Mouse (Mus musculus) MEL (cell line): ENCODE results near the gene U2af2.

Source experiments
- CHD2 ChIP-seq: IDR thresholded peaks from 2 replicates; pipeline ENCODE4 v1.6.1; 2011; ENCODE audit warnings: low read length, improper control_type of control experiment
- CTCF ChIP-seq, 3 experiments: IDR thresholded peaks in 2 of 3; conservative IDR thresholded peaks in 1 of 3; 2 replicates each; pipeline ENCODE4 v1.5.1; 2011 to 2012; ENCODE audit warnings: low read length in 3 of 3, low read depth in 2 of 3, mild to moderate bottlenecking in 2 of 3, improper control_type of control experiment in 1 of 3, inconsistent platforms in 1 of 3, mixed read lengths in 1 of 3, moderate library complexity in 1 of 3; ENCODE audit not compliant: control insufficient read depth in 1 of 3, insufficient read depth in 1 of 3, poor library complexity in 1 of 3, severe bottlenecking in 1 of 3
- TAL1 ChIP-seq: IDR thresholded peaks from 2 replicates; pipeline ENCODE4 v1.6.1; 2012; ENCODE audit warnings: mild to moderate bottlenecking, inconsistent platforms, low read length, moderate library complexity, mixed read lengths
- USF1 ChIP-seq: IDR thresholded peaks from 2 replicates; pipeline ENCODE4 v1.6.1; 2014; ENCODE audit warnings: low read depth, mild to moderate bottlenecking, inconsistent platforms, low read length, improper control_type of control experiment, moderate library complexity

DNA sequence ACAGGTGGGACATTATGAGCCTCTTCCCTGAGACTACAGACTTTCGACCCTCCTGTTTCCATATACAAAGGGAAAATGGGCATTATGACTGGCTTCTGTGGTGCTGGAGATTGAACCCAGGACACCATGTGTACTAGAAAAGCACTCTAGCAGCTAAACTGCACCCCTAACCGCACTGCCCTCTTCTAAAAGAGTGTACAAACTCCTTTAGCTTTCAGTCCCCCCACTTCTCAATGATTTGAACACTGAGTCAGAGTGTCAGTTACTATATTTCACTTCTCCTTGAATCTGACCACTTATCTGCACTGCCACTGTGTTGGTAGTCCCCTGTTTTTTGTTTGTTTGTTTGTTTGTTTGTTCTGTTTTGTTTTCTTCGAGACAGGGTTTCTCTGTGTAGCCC is 28.1 kb upstream of the U2af2 start, which contains the start of gene 4632433K11Rik:
- no peak for TF ChIP-seq CTCF (IDR thresholded peaks at IDR 0.05 in 2 of 3, conservative IDR thresholded peaks at IDR 0.05 in 1 of 3; ENCODE audit: control insufficient read depth in 1 of 3, insufficient read depth in 1 of 3, low read depth in 2 of 3, low read length in 3 of 3, poor library complexity in 1 of 3, severe bottlenecking in 1 of 3)
- TF ChIP-seq USF1: no peak
- no peak for TF ChIP-seq CHD2
- no peak for TF ChIP-seq TAL1
